Mouse (Mus musculus): ENCODE measurements at regions not wholly inside any gene's neighbourhood (a gene's known extent, or its start where the extent isn't known, plus 50 kb on each side); places are given as distances from the start of the nearest gene placed in this dataset.
"Not testable (repeated sequence)": the region's sequence is repeated elsewhere in the genome, so short reads cannot be mapped to it uniquely, and the experiment has no call there.

DNA sequence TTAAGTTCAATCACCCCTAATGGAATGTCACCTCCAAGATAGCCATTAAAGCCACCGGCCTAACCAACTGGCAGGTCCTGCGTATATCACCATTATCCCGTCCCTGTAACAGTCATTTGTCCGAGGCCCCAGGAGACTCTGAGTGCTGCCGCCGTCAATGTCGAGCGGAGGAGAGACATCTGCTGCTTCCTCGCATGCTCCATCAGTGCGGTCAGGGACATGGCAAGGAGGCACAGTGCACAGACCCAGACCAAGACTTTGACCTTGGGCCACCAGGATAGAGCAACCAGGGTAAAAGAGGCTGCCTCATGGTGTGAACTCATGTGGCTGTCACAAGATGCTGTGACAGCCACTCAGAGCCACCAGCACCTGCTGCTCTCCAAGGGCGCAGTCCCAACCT lies 172.9 kb downstream of the Tomm20 start:
- no peaks in the 10 kb centered on the region for H3K79me2 ChIP-seq (ENCODE audit: control insufficient read depth, insufficient read depth)
- no peak overlapping the region for H3K4me3 ChIP-seq (ENCODE audit: insufficient read depth, poor library complexity, severe bottlenecking)
- TF ChIP-seq FOSL1 (IDR thresholded peaks at IDR 0.05; ENCODE audit: insufficient read depth, low read length, poor library complexity, severe bottlenecking): no peak
- H3K79me3 ChIP-seq (ENCODE audit: low read depth): no peaks in the 10 kb centered on the region
- no peaks in the 10 kb centered on the region for H3K36me3 ChIP-seq (ENCODE audit: control insufficient read depth, insufficient read depth)
- H3ac ChIP-seq (ENCODE audit: control insufficient read depth, insufficient read length, low read depth): no peak overlapping the region
- no peaks in the 10 kb centered on the region for H3K27me3 ChIP-seq (ENCODE audit: control insufficient read depth, insufficient read depth, insufficient read length)

- Histone ChIP-seq H3K79me2 (ENCODE audit: control insufficient read depth, insufficient read depth) (no peaks in the 10 kb centered on the region), H3K36me3 (ENCODE audit: control insufficient read depth, insufficient read depth) (no peaks in the 10 kb centered on the region), H3ac (ENCODE audit: control insufficient read depth, insufficient read length, low read depth) (no peak overlapping the region), H3K4me3 (ENCODE audit: insufficient read depth, poor library complexity, severe bottlenecking) (no peak overlapping the region), H3K27me3 (ENCODE audit: control insufficient read depth, insufficient read depth, insufficient read length) (no peaks in the 10 kb centered on the region), H3K79me3 (ENCODE audit: low read depth) (no peaks in the 10 kb centered on the region)
- TF ChIP-seq MYOD1 (IDR thresholded peaks at IDR 0.05; ENCODE audit: control insufficient read depth, insufficient read length, low read depth): no peak
- TF ChIP-seq USF1 (IDR thresholded peaks at IDR 0.05; ENCODE audit: low read depth): no peak
- no peak for TF ChIP-seq FOSL1 (IDR thresholded peaks at IDR 0.05; ENCODE audit: insufficient read depth, low read length, poor library complexity, severe bottlenecking)
- no peak for TF ChIP-seq CEBPB (IDR thresholded peaks at IDR 0.05; ENCODE audit: low read depth)
- no peak for TF ChIP-seq MAX (IDR thresholded peaks at IDR 0.05)
- TF ChIP-seq MYOG (IDR thresholded peaks at IDR 0.05; ENCODE audit: control insufficient read depth, extremely low read depth, insufficient read length): no peak
Measured at GRCm38 (mm10) chr8:126772194-126772593, 173.4 kb downstream of the Tomm20 start.

DNA sequence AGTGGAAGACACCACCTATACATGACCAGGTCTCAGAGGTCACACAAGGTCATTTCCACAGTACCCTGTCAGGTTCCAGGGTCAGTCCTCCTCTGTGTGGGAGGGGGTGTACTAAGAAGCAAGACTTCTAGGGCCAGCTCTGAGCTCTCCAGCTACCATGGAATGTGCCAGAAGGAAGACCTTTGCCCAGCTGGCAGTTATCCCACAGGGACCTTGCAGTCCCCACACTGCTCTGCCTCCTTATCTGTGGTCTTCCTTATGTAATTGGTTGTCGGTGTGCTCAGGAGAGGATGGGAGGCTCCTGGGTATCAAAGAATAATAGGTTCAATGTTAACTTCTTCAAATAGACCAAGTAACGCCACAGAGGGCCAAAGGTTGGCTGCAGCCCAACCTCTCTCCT lies 175.3 kb downstream of the Tomm20 start:
- not testable (repeated sequence) for H3K79me3 ChIP-seq (ENCODE audit: low read depth); H3K27me3 ChIP-seq (ENCODE audit: control insufficient read depth, insufficient read depth, insufficient read length); H3K4me3 ChIP-seq (ENCODE audit: insufficient read depth, poor library complexity, severe bottlenecking); H3K36me3 ChIP-seq (ENCODE audit: control insufficient read depth, insufficient read depth); H3ac ChIP-seq (ENCODE audit: control insufficient read depth, insufficient read length, low read depth); H3K79me2 ChIP-seq (ENCODE audit: control insufficient read depth, insufficient read depth)

- no peak overlapping the region for H3ac ChIP-seq (ENCODE audit: control insufficient read depth, insufficient read length, low read depth)
- H3K79me3 ChIP-seq (ENCODE audit: low read depth): no peaks in the 10 kb centered on the region
- H3K27me3 ChIP-seq (ENCODE audit: control insufficient read depth, insufficient read depth, insufficient read length): no peaks in the 10 kb centered on the region
- no peak for TF ChIP-seq MYOG (IDR thresholded peaks at IDR 0.05; ENCODE audit: control insufficient read depth, extremely low read depth, insufficient read length)
- TF ChIP-seq MYOD1 (IDR thresholded peaks at IDR 0.05; ENCODE audit: control insufficient read depth, insufficient read length, low read depth): no peak
- no peak for TF ChIP-seq CEBPB (IDR thresholded peaks at IDR 0.05; ENCODE audit: low read depth)
- TF ChIP-seq FOSL1 (IDR thresholded peaks at IDR 0.05; ENCODE audit: insufficient read depth, low read length, poor library complexity, severe bottlenecking): no peak
- TF ChIP-seq MAX (IDR thresholded peaks at IDR 0.05): no peak
- TF ChIP-seq CTCF (IDR thresholded peaks at IDR 0.05; ENCODE audit: control insufficient read depth, insufficient read depth, insufficient read length): no peak
- TF ChIP-seq USF1 (IDR thresholded peaks at IDR 0.05; ENCODE audit: low read depth): no peak
- H3K79me2 ChIP-seq (ENCODE audit: control insufficient read depth, insufficient read depth): no peaks in the 10 kb centered on the region
- no peaks in the 10 kb centered on the region for H3K36me3 ChIP-seq (ENCODE audit: control insufficient read depth, insufficient read depth)
- no peak overlapping the region for H3K4me3 ChIP-seq (ENCODE audit: insufficient read depth, poor library complexity, severe bottlenecking)
Measured at GRCm38 (mm10) chr8:126768142-126768541, 174.4 kb upstream of the Irf2bp2 start.

DNA sequence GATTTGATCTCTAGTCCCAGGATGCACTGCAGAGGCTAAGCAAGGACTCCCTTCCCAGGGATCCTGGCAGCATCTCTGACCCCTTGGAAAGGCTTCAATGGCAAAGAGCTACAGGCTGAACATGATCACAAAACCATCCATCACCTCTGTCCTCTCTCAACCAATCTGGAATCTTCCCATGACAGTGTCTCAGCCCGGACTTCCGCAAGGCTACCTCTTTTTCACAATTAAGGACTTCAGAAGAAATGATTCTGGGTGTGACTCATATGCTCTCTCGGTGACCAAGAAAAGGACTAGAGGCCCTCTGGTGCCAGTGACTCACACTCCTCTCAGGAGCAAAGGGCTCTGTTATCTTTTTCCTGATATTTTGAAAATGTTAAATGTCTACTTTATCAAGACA lies 173.6 kb upstream of the Irf2bp2 start:
- TF ChIP-seq USF1 (IDR thresholded peaks at IDR 0.05; ENCODE audit: low read depth): no peak
- no peak for TF ChIP-seq CTCF (IDR thresholded peaks at IDR 0.05; ENCODE audit: control insufficient read depth, insufficient read depth, insufficient read length)
- TF ChIP-seq MYOD1 (IDR thresholded peaks at IDR 0.05; ENCODE audit: control insufficient read depth, insufficient read length, low read depth): no peak
- TF ChIP-seq MYOG (IDR thresholded peaks at IDR 0.05; ENCODE audit: control insufficient read depth, extremely low read depth, insufficient read length): no peak
- no peak for TF ChIP-seq CEBPB (IDR thresholded peaks at IDR 0.05; ENCODE audit: low read depth)
- TF ChIP-seq MAX (IDR thresholded peaks at IDR 0.05): no peak
- no peak for TF ChIP-seq FOSL1 (IDR thresholded peaks at IDR 0.05; ENCODE audit: insufficient read depth, low read length, poor library complexity, severe bottlenecking)
- Histone ChIP-seq H3K4me3 (ENCODE audit: insufficient read depth, poor library complexity, severe bottlenecking) (no peak overlapping the region), H3K79me2 (ENCODE audit: control insufficient read depth, insufficient read depth) (no peaks in the 10 kb centered on the region), H3K27me3 (ENCODE audit: control insufficient read depth, insufficient read depth, insufficient read length) (no peaks in the 10 kb centered on the region), H3K79me3 (ENCODE audit: low read depth) (no peaks in the 10 kb centered on the region), H3ac (ENCODE audit: control insufficient read depth, insufficient read length, low read depth) (no peak overlapping the region), H3K36me3 (ENCODE audit: control insufficient read depth, insufficient read depth) (no peaks in the 10 kb centered on the region)

- Histone ChIP-seq H3K79me2 (ENCODE audit: control insufficient read depth, insufficient read depth) (no peaks in the 10 kb centered on the region), H3K36me3 (ENCODE audit: control insufficient read depth, insufficient read depth) (no peaks in the 10 kb centered on the region), H3ac (ENCODE audit: control insufficient read depth, insufficient read length, low read depth) (no peak overlapping the region), H3K27me3 (ENCODE audit: control insufficient read depth, insufficient read depth, insufficient read length) (no peaks in the 10 kb centered on the region), H3K79me3 (ENCODE audit: low read depth) (no peaks in the 10 kb centered on the region), H3K4me3 (ENCODE audit: insufficient read depth, poor library complexity, severe bottlenecking) (no peak overlapping the region)
- no peak for TF ChIP-seq MYOD1 (IDR thresholded peaks at IDR 0.05; ENCODE audit: control insufficient read depth, insufficient read length, low read depth)
- TF ChIP-seq MAX (IDR thresholded peaks at IDR 0.05): no peak
- TF ChIP-seq CTCF (IDR thresholded peaks at IDR 0.05; ENCODE audit: control insufficient read depth, insufficient read depth, insufficient read length): no peak
- TF ChIP-seq USF1 (IDR thresholded peaks at IDR 0.05; ENCODE audit: low read depth): no peak
- TF ChIP-seq FOSL1 (IDR thresholded peaks at IDR 0.05; ENCODE audit: insufficient read depth, low read length, poor library complexity, severe bottlenecking): no peak
- TF ChIP-seq CEBPB (IDR thresholded peaks at IDR 0.05; ENCODE audit: low read depth): no peak
- TF ChIP-seq MYOG (IDR thresholded peaks at IDR 0.05; ENCODE audit: control insufficient read depth, extremely low read depth, insufficient read length): no peak
Measured at GRCm38 (mm10) chr8:126765693-126766238, 172.0 kb upstream of the Irf2bp2 start.
